Mouse (Mus musculus): ENCODE data around the gene Tgfb1.

- TF ChIP-seq CTCF (IDR thresholded peaks at IDR 0.05; ENCODE audit: low read depth, low read length) (no peak), POLR2A (IDR thresholded peaks at IDR 0.05; ENCODE audit: extremely low read depth, insufficient read depth, low read length) (no peak)
Observed at GRCm38 (mm10) chr7:25669631-25670030, 17.2 kb upstream of the Tgfb1 start.

Data from liver, adult 2 months (tissue).